Mouse (Mus musculus): Measurements from ENCODE around the gene H2-DMb1. TPM values are rescaled to one million over a fixed set of nuclear protein-coding genes. Genes with fewer than 3 reads are reported as not detected.
A peak's percentile ranks its signal among the peaks of the same experiment; 100 is the strongest.

Gene H2-DMb1
- polyA plus RNA-seq, 1 experiment from 2014 or later: 0.38 TPM

DNA sequence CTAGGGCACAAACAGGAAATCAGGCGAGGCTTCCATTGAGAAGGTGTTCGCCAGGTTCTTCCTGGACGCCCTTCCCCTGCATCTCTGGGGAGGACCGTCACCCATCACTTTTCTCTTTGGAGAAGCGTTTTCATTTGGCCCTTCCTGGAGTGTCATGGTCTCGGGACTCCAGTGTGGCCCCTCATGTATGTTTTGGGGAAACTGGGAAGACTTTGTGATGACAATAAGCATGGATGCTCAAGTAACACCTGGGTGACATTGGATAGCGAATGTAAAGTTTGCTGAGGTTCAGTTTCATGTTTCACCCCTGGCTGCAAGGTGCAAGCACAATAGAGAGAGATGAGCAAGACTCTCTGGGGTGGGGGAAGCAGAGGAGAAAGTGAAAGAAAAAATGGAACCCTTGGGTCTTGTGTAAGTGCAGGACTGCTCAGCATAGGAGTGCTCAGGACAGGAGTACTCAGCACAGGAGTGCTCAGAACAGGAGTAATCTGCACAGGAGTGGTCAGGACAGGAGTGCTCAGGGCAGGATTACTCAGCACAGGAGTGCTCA, 48.7 kb downstream of the H2-DMb1 start:
- Histone ChIP-seq H3K4me1 (ENCODE audit: control insufficient read depth in 2 of 2, insufficient read depth in 2 of 2, low read length in 2 of 2) (peaks cover 7 to 20% of the 10 kb centered on the region in 2 experiments; a peak in 3 of 4 replicates), H3K4me2 (ENCODE audit: low read length) (no peak overlapping the region), H3K9ac (ENCODE audit: low read length) (no peak overlapping the region), H3K4me3 (ENCODE audit: control insufficient read depth in 1 of 2, insufficient read depth in 1 of 2, low read depth in 1 of 2, low read length in 2 of 2) (no peak overlapping the region), H3K27ac (replicated peaks in 1 of 2; ENCODE audit: control insufficient read depth in 1 of 2, insufficient read depth in 1 of 2, low read depth in 2 of 2, low read length in 2 of 2) (no peak overlapping the region), H3K36me3 (ENCODE audit: control insufficient read depth, insufficient read depth, low read length) (no peaks in the 10 kb centered on the region), H3K9me3 (ENCODE audit: control insufficient read depth, low read length) (no peaks in the 10 kb centered on the region), H3K27me3 (ENCODE audit: control insufficient read depth, insufficient read depth, low read length) (peaks cover 60% of the 10 kb centered on the region)
- ATAC-seq (ENCODE audit: insufficient number of reproducible peaks, insufficient read depth, low FRiP score, low read depth): no peak
- 61% methylated on average over 7 of the region's 7 CpGs for WGBS

DNA sequence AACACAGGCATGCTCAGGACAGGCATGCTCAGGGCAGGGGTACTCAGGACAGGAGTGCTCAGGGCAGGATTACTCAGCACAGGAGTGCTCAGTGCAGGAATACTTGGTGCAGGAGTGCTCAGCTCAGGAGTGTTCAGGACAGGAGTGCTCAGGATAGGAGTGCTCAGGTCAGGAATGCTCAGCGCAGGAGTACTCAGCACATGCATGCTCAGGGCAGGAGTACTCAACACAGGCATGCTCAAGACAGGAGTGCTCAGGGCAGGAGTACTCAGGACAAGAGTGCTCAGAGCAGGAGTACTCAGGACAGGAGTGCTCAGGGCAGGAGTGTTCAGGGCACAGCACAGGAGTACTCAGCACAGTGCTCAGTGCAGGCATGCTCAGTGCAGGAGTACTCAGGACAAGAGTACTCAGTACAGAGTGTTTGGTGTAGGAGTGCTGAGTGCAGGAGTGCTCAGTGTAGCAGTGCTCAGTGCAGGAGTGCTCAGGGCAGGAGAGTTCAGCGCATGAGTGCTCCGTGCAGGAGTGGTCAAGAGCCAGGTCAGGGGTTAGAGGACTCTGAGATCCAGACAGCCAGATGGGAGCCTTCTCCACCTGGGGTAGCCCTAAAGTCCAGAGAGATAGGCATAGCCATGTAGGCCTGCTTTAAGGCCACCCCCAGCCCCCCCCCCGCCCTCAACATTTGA, 50.0 kb downstream of the H2-DMb1 start:
- 76% methylated on average over 4 of the region's 4 CpGs for WGBS
- H3K27me3 ChIP-seq (ENCODE audit: control insufficient read depth, insufficient read depth, low read length): peaks cover 52% of the 10 kb centered on the region
- no peak overlapping the region for H3K4me2 ChIP-seq (ENCODE audit: low read length)
- H3K4me3 ChIP-seq (ENCODE audit: control insufficient read depth in 1 of 2, insufficient read depth in 1 of 2, low read depth in 1 of 2, low read length in 2 of 2): no peak overlapping the region
- H3K36me3 ChIP-seq (ENCODE audit: control insufficient read depth, insufficient read depth, low read length): no peaks in the 10 kb centered on the region
- ATAC-seq (ENCODE audit: insufficient number of reproducible peaks, insufficient read depth, low FRiP score, low read depth): no peak
- H3K9ac ChIP-seq (ENCODE audit: low read length): no peak overlapping the region
- no peak overlapping the region for H3K27ac ChIP-seq (replicated peaks in 1 of 2; ENCODE audit: control insufficient read depth in 1 of 2, insufficient read depth in 1 of 2, low read depth in 2 of 2, low read length in 2 of 2)
- peaks cover 5 to 10% of the 10 kb centered on the region in 2 experiments; a peak in 3 of 4 replicates for H3K4me1 ChIP-seq (ENCODE audit: control insufficient read depth in 2 of 2, insufficient read depth in 2 of 2, low read length in 2 of 2)
- H3K9me3 ChIP-seq (ENCODE audit: control insufficient read depth, low read length): no peaks in the 10 kb centered on the region

DNA sequence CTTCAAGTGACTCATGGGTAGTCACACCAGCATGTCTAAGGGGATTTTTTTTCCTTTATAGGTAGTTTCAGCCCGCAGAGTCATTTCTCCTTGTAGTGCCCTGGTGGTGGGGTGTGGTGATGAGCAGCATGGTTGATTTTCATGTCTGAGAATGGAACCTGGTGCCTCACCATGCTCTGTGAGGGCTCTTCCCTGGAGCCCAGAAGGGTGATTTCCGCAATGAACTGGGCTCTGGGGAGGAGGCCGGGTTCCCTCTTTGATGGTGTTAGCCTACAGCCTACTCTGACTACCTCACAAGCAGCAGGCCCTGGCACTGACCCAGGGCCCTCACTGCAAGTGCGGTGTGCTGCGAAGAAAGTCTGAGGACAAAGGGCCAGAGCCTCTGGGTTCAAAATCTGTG, 50.6 kb downstream of the H2-DMb1 start, which contains the start of gene Tap2:
Gene Tap2, plus strand, starts transcription at position 84 of the 400 bp plus-strand sequence.
- ATAC-seq (ENCODE audit: insufficient number of reproducible peaks, insufficient read depth, low FRiP score, low read depth): no peak
- Histone ChIP-seq H3K4me1 (ENCODE audit: control insufficient read depth in 2 of 2, insufficient read depth in 2 of 2, low read length in 2 of 2) (peaks cover 4 to 5% of the 10 kb centered on the region in 2 experiments; a peak in 3 of 4 replicates), H3K27ac (replicated peaks in 1 of 2; ENCODE audit: control insufficient read depth in 1 of 2, insufficient read depth in 1 of 2, low read depth in 2 of 2, low read length in 2 of 2) (no peak within 1 kb of the TSS), H3K27me3 (ENCODE audit: control insufficient read depth, insufficient read depth, low read length) (peaks cover 47% of the 10 kb centered on the region), H3K9me3 (ENCODE audit: control insufficient read depth, low read length) (no peaks in the 10 kb centered on the region), H3K4me2 (ENCODE audit: low read length) (peak within 1 kb of the TSS; percentile 97), H3K36me3 (ENCODE audit: control insufficient read depth, insufficient read depth, low read length) (no peaks in the 10 kb centered on the region), H3K9ac (ENCODE audit: low read length) (peak within 1 kb of the TSS; percentile 80), H3K4me3 (ENCODE audit: control insufficient read depth in 1 of 2, insufficient read depth in 1 of 2, low read depth in 1 of 2, low read length in 2 of 2) (peak within 1 kb of the TSS; percentile 81 to 92)
- WGBS: 76% methylated on average over 5 of the region's 5 CpGs

DNA sequence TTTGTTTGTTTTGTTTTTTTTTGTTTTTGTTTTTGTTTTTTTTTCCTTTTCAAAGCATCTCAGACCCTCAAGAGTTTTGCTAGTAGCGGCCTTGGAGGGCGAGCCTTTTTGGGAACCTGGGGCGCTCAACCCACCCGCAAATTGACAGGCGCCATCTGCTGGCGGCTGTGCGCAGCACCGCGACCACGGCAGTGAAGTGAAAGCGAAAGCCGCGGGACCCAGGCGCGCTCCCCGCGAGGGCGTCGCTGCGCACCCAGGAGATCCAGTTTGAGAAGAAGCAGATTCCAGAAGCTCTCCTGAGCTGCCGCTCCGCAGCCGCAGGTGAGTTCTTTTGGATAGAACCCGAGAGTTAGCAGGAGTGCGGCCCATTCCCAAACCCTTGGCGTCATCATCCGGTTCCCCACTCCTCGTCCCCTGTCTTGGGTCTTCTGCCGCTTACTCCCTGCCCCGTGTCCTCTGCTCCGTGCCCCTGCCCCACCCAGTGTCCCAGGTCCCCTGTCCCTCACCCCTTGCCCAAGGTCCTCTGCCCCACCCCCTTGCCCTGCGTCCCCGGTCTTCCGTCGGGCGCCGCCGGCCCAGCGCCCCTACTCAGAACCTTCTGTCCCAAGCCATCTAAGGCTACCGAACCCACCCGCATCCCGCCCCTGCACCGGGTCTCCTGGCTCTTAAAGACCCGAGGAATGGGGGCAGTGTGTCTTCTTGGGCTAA, 51.6 kb downstream of the H2-DMb1 start:
- no peak overlapping the region for H3K27ac ChIP-seq (replicated peaks in 1 of 2; ENCODE audit: control insufficient read depth in 1 of 2, insufficient read depth in 1 of 2, low read depth in 2 of 2, low read length in 2 of 2)
- H3K4me3 ChIP-seq (ENCODE audit: control insufficient read depth in 1 of 2, insufficient read depth in 1 of 2, low read depth in 1 of 2, low read length in 2 of 2): peak overlapping the region; percentile 81 to 92
- no peaks in the 10 kb centered on the region for H3K9me3 ChIP-seq (ENCODE audit: control insufficient read depth, low read length)
- peak overlapping the region; percentile 80 for H3K9ac ChIP-seq (ENCODE audit: low read length)
- H3K4me1 ChIP-seq (ENCODE audit: control insufficient read depth in 2 of 2, insufficient read depth in 2 of 2, low read length in 2 of 2): peaks cover 4 to 5% of the 10 kb centered on the region in 2 experiments; a peak in 2 of 4 replicates
- ATAC-seq (ENCODE audit: insufficient number of reproducible peaks, insufficient read depth, low FRiP score, low read depth): no peak
- peak overlapping the region; percentile 97 for H3K4me2 ChIP-seq (ENCODE audit: low read length)
- no peaks in the 10 kb centered on the region for H3K36me3 ChIP-seq (ENCODE audit: control insufficient read depth, insufficient read depth, low read length)
- peaks cover 44% of the 10 kb centered on the region for H3K27me3 ChIP-seq (ENCODE audit: control insufficient read depth, insufficient read depth, low read length)
- WGBS: under 1% methylated on average over 44 of the region's 44 CpGs

DNA sequence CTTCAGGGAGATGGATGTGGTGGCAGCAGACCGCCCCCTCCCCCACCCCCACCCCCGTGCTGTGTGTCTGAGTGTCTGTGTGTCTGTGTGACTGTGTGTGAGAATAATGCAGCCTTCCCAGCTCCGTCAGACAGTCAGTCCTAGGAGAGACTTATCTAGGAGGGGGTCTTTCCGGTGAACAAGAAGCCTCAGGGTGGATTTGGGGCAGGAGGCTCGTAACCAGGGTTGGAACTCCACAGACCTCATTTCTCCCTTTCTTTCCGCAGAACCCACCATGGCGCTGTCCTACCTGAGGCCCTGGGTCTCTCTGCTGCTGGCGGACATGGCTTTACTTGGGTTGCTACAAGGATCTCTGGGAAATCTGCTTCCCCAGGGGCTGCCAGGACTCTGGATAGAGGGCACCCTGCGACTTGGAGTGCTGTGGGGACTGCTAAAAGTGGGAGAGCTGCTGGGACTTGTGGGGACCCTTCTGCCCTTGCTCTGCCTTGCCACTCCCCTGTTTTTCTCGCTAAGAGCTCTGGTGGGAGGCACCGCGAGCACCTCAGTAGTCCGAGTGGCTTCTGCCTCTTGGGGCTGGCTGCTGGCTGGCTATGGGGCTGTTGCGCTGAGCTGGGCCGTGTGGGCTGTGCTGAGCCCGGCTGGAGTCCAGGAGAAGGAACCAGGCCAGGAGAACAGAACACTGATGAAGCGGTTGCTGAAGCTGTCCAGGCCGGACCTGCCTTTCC, 52.3 kb downstream of the H2-DMb1 start:
- ATAC-seq (ENCODE audit: insufficient number of reproducible peaks, insufficient read depth, low FRiP score, low read depth): no peak
- no peak overlapping the region for H3K27ac ChIP-seq (replicated peaks in 1 of 2; ENCODE audit: control insufficient read depth in 1 of 2, insufficient read depth in 1 of 2, low read depth in 2 of 2, low read length in 2 of 2)
- peak overlapping the region; percentile 81 to 92 for H3K4me3 ChIP-seq (ENCODE audit: control insufficient read depth in 1 of 2, insufficient read depth in 1 of 2, low read depth in 1 of 2, low read length in 2 of 2)
- no peaks in the 10 kb centered on the region for H3K36me3 ChIP-seq (ENCODE audit: control insufficient read depth, insufficient read depth, low read length)
- H3K27me3 ChIP-seq (ENCODE audit: control insufficient read depth, insufficient read depth, low read length): peaks cover 45% of the 10 kb centered on the region
- whole genome bisulfite sequencing: 8% methylated on average over 18 of the region's 18 CpGs
- peak overlapping the region; percentile 80 for H3K9ac ChIP-seq (ENCODE audit: low read length)
- H3K4me2 ChIP-seq (ENCODE audit: low read length): peak overlapping the region; percentile 97
- peaks cover 4 to 5% of the 10 kb centered on the region in 2 experiments; a peak in 2 of 4 replicates for H3K4me1 ChIP-seq (ENCODE audit: control insufficient read depth in 2 of 2, insufficient read depth in 2 of 2, low read length in 2 of 2)
- no peaks in the 10 kb centered on the region for H3K9me3 ChIP-seq (ENCODE audit: control insufficient read depth, low read length)

DNA sequence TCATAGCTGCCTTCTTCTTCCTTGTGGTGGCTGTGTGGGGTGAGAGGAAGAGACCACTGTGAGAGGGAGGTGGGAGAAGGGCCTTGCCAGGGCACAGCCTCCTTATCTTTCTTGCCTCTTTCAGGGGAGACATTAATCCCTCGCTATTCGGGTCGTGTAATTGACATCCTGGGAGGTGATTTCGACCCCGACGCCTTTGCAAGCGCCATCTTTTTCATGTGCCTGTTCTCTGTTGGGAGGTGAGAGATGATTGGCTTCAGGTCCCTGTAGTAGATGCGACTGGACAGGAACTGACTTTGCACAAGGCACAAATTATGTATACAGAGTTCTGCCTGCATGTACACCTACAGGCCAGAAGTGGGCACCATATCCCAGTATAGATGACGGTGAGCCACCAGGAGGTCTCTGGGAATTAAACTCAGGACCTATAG, 52.9 kb downstream of the H2-DMb1 start:
- peak overlapping the region in 1 of 2 experiments; percentile 81; a peak in 2 of 4 replicates for H3K4me3 ChIP-seq (ENCODE audit: control insufficient read depth in 1 of 2, insufficient read depth in 1 of 2, low read depth in 1 of 2, low read length in 2 of 2)
- peak overlapping the region; percentile 97 for H3K4me2 ChIP-seq (ENCODE audit: low read length)
- H3K9ac ChIP-seq (ENCODE audit: low read length): no peak overlapping the region; the same call in 1 of the 2 replicates
- no peak overlapping the region for H3K27ac ChIP-seq (replicated peaks in 1 of 2; ENCODE audit: control insufficient read depth in 1 of 2, insufficient read depth in 1 of 2, low read depth in 2 of 2, low read length in 2 of 2)
- no peaks in the 10 kb centered on the region for H3K9me3 ChIP-seq (ENCODE audit: control insufficient read depth, low read length)
- WGBS: 17% methylated on average over 9 of the region's 9 CpGs
- H3K27me3 ChIP-seq (ENCODE audit: control insufficient read depth, insufficient read depth, low read length): peaks cover 46% of the 10 kb centered on the region
- peaks cover 4 to 5% of the 10 kb centered on the region in 2 experiments; a peak in 2 of 4 replicates for H3K4me1 ChIP-seq (ENCODE audit: control insufficient read depth in 2 of 2, insufficient read depth in 2 of 2, low read length in 2 of 2)
- H3K36me3 ChIP-seq (ENCODE audit: control insufficient read depth, insufficient read depth, low read length): no peaks in the 10 kb centered on the region
- ATAC-seq (ENCODE audit: insufficient number of reproducible peaks, insufficient read depth, low FRiP score, low read depth): no peak

DNA sequence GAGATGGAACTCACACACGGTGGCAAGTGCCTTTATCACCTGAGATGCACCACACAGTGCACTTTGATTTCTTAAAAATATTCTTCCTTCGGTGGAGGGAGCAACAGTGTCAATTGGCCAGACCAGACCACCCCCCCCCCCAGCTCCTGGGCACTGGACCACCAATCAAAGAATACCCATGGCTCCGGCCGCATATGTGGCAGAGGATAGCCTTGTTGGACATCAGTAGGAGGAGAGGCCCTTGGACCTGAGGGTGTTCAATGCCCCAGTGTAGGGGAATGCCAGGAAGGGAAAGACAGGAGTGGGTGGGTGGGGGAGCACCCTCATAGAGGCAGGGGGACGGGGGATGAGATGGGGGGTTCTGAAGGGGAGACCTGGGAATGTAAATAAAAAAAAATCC, 53.9 kb downstream of the H2-DMb1 start:
- Histone ChIP-seq H3K27ac (replicated peaks in 1 of 2; ENCODE audit: control insufficient read depth in 1 of 2, insufficient read depth in 1 of 2, low read depth in 2 of 2, low read length in 2 of 2) (no peak overlapping the region), H3K9me3 (ENCODE audit: control insufficient read depth, low read length) (no peaks in the 10 kb centered on the region), H3K4me1 (ENCODE audit: control insufficient read depth in 2 of 2, insufficient read depth in 2 of 2, low read length in 2 of 2) (peaks cover 4 to 5% of the 10 kb centered on the region in 2 experiments; a peak in 2 of 4 replicates), H3K4me2 (ENCODE audit: low read length) (no peak overlapping the region), H3K27me3 (ENCODE audit: control insufficient read depth, insufficient read depth, low read length) (peaks cover 46% of the 10 kb centered on the region), H3K36me3 (ENCODE audit: control insufficient read depth, insufficient read depth, low read length) (no peaks in the 10 kb centered on the region), H3K4me3 (ENCODE audit: control insufficient read depth in 1 of 2, insufficient read depth in 1 of 2, low read depth in 1 of 2, low read length in 2 of 2) (no peak overlapping the region), H3K9ac (ENCODE audit: low read length) (no peak overlapping the region)
- ATAC-seq (ENCODE audit: insufficient number of reproducible peaks, insufficient read depth, low FRiP score, low read depth): no peak
- 84% methylated on average over 5 of the region's 5 CpGs for WGBS

Measured in heart, embryonic 14.5 days (tissue).